Mouse (Mus musculus) megakaryocyte, embryonic 14.5 days (primary cell): ENCODE measurements at regions not wholly inside any gene's neighbourhood (a gene's known extent, or its start where the extent isn't known, plus 50 kb on each side); places are given as distances from the start of the nearest gene placed in this dataset.

Experiments used
- H3K27me3 ChIP-seq: replicated peaks from 2 replicates; pipeline ENCODE3; 2012; ENCODE audit warnings: inconsistent platforms
- H3K36me3 ChIP-seq: replicated peaks from 2 replicates; pipeline ENCODE3; 2012; ENCODE audit warnings: low read length, inconsistent platforms, mixed read lengths
- H3K4me1 ChIP-seq: 2 replicates; pipeline ENCODE4 v1.6.1; 2012; ENCODE audit warnings: inconsistent platforms
- H3K4me3 ChIP-seq: replicated peaks from 2 replicates; pipeline ENCODE3; 2012; ENCODE audit warnings: moderate library complexity, mild to moderate bottlenecking, inconsistent platforms
- H3K9me3 ChIP-seq: 2 replicates; pipeline ENCODE4 v1.6.1; 2012; ENCODE audit warnings: inconsistent platforms
- FLI1 ChIP-seq: IDR thresholded peaks from 2 replicates; pipeline ENCODE4 v1.6.1; 2012; ENCODE audit warnings: low read length, inconsistent platforms, mixed read lengths
- GATA1 ChIP-seq: IDR thresholded peaks from 3 replicates; pipeline ENCODE4 v1.6.1; 2012; ENCODE audit warnings: mixed read lengths, low read length, inconsistent platforms, borderline replicate concordance

DNA sequence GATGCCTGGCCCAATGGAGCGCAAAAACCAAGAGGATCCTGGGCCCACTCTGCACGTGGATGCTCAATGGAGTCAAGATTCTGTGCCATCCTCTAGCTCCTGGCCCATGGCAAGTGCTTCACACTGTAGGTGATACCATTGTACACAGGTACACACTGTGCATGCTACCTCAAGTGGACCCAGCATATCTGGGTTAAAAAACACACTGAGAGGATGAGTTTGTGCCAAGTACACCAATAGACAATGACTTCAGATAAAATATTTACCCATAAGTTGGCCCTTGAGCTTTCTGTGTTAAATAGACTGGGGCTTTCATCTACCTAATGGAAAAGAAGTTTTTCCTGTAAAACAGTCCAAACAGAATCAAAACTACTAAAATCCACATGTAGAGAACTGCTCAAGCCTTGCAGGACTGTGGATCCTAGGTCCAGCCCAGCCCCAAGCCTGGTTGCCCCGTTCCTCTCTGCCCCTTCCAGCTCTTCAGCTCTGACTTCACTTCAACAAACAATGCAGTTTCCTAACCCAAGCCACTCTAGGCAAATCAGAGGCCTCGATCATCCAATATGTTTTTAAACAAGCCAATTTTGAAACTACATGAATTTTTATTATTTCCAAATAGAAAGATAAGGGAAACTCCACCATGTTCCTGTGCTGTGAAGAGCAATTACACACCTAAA, 247.5 kb downstream of the Mreg start:
- Histone ChIP-seq H3K9me3 (peaks cover 4% of the 10 kb centered on the region; the same call in 1 of the 2 replicates), H3K27me3 (no peaks in the 10 kb centered on the region), H3K4me3 (no peak overlapping the region), H3K36me3 (no peaks in the 10 kb centered on the region), H3K4me1 (no peaks in the 10 kb centered on the region)
- TF ChIP-seq FLI1 (no peak), GATA1 (no peak)

DNA sequence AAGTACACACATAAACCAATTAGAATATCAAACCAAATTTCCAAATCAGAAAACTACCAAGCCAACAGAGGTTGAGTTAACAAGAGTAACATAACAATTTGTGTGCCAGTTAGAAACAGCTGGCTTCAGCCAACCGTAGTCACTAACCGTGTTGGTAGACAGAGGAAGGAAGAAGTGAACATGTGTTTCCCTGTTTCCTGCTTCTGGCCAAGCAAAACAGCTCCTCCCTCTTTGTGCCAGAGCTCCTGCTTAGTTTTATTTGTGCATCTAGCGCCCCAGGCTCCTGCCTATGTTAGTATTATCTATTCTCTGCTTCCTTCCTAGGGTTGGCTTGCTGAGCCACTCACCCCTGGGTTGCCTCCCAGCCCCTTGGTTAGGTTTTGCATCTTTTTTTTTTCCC, 255.2 kb downstream of the Mreg start:
- Histone ChIP-seq H3K9me3 (no peaks in the 10 kb centered on the region), H3K4me1 (peaks cover 5% of the 10 kb centered on the region), H3K36me3 (no peaks in the 10 kb centered on the region), H3K4me3 (no peak overlapping the region), H3K27me3 (no peaks in the 10 kb centered on the region)
- TF ChIP-seq GATA1 (no peak), FLI1 (no peak)

DNA sequence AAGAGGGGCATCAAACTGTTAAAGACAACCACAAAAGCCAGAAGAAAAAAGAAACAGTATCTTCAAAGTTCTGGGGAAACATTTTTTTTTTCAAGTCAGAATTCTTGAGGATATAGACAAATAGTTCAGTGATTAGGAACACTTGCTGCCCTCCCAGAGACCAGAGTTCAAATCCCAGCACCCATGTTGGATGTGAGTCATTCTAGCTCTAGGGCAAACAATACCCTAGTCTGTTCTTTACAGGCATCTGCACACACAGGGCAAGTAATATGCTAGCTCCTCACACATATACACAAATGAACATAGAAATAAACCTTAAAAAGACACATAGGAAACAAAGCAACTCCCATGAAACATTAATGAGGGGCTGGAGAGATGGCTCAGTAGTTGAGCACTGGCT, 256.8 kb downstream of the Mreg start:
- H3K36me3 ChIP-seq, result no peaks in the 10 kb centered on the region
- H3K4me3 ChIP-seq, result no peak overlapping the region
- H3K9me3 ChIP-seq, result no peaks in the 10 kb centered on the region
- no peak for TF ChIP-seq FLI1
- no peak for TF ChIP-seq GATA1
- H3K4me1 ChIP-seq, result peaks cover 5% of the 10 kb centered on the region
- no peaks in the 10 kb centered on the region for H3K27me3 ChIP-seq

DNA sequence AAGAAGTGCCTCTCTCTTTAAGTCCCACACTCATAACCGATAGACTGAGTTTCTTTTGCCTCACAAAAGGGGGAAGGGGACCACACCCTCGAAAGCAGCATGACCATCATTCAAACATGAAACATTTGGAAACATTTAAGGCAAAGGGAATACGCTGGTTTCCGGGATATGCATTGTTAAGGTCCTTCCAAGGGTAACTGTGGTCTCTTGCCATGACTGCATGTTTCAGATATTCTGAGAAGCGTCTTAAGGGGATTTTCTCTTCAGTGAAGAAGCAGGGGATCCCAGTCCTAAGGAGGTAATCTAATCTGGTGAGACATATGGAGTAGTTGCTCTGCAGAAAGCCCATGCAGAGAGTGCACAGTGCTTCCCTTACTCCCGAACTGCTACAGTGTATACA, 258.8 kb downstream of the Mreg start:
- no peak overlapping the region for H3K4me3 ChIP-seq
- TF ChIP-seq GATA1 (no peak), FLI1 (no peak)
- H3K27me3 ChIP-seq, result no peaks in the 10 kb centered on the region
- H3K9me3 ChIP-seq, result no peaks in the 10 kb centered on the region
- H3K4me1 ChIP-seq, result peaks cover 5% of the 10 kb centered on the region
- no peaks in the 10 kb centered on the region for H3K36me3 ChIP-seq

DNA sequence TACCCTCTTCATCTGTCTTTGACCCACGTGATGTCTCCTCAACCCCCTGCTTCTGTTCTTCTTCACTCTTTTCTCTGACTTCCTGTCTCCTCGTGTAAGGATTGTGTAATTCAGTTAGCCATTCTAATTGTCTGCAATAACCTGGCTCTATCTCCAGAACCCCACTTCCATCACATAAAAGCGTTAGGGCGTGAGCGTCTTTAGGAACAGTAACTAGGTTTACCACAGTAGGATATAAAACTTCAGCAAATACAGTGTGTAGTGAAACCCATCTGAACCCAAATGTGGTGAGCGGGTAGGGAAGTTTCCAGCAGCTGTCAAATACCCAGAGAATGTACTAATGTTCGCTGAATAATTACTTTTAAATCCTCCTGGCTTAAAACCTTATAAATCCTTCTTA, 262.6 kb downstream of the Mreg start:
- Histone ChIP-seq H3K9me3 (no peaks in the 10 kb centered on the region), H3K4me1 (no peaks in the 10 kb centered on the region), H3K27me3 (no peaks in the 10 kb centered on the region), H3K4me3 (no peak overlapping the region), H3K36me3 (no peaks in the 10 kb centered on the region)
- TF ChIP-seq FLI1, result no peak
- TF ChIP-seq GATA1, result no peak

DNA sequence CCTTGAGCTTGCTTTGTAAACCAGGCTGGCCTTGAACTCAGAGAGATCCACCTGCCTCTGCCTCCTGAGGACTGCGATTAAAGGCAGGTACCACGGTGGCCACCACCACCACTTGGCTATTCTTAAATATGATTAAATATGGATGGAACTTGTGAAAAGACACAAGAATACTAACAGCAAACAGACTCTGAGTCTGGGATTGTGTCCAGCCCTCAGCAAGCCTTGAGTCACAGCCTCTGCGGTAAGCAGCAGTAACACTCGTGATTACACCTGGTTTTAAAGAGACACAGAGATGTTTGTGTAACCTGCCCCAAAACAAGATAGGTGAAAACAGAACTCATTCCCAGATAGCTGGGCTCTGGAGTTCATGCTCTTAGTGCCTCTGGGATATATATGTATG, 263.4 kb downstream of the Mreg start:
- Histone ChIP-seq H3K27me3 (no peaks in the 10 kb centered on the region), H3K4me1 (no peaks in the 10 kb centered on the region), H3K9me3 (no peaks in the 10 kb centered on the region), H3K36me3 (no peaks in the 10 kb centered on the region), H3K4me3 (no peak overlapping the region)
- TF ChIP-seq GATA1 (no peak), FLI1 (no peak)

DNA sequence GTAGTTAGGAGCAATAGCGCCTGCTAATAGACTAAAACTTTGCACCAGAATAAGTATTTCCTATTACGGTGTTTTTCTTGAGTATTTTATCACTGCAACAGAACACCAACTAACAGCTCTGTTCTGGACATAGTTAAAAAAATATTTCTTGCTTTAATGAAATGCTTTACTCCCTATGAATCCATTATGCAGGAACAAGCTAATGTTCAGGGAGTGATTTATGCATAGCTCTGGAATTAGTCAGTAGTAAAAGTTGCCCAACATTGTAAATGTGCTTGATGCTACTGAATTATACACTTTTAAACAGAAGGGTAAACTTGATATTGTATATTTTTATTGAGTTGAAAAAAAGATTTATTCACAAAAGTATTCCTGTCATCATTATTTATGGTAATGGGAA, 264.6 kb downstream of the Mreg start:
- TF ChIP-seq FLI1 (no peak), GATA1 (no peak)
- Histone ChIP-seq H3K9me3 (no peaks in the 10 kb centered on the region), H3K4me3 (no peak overlapping the region), H3K36me3 (no peaks in the 10 kb centered on the region), H3K27me3 (no peaks in the 10 kb centered on the region), H3K4me1 (no peaks in the 10 kb centered on the region)

DNA sequence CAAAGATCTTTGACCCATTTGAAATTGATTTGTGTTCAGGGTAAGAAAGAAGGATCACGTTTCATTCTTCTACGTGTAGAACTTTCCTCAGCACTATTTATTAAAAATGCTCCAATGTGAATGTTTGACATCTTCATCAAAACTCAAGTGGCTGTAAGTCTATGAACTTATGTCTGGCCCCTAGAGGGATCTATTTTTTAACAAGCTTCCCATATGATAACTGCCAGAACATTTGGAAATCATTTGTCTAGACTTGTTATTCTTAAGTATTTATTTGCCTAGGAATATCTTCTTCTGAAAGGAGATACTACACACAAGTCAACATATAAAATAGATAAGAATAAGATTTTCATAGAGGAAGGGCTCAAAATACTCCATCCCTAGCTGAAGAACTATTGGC, 265.2 kb downstream of the Mreg start:
- Histone ChIP-seq H3K4me1 (no peaks in the 10 kb centered on the region), H3K9me3 (no peaks in the 10 kb centered on the region), H3K36me3 (no peaks in the 10 kb centered on the region), H3K27me3 (no peaks in the 10 kb centered on the region), H3K4me3 (no peak overlapping the region)
- TF ChIP-seq FLI1, result no peak
- TF ChIP-seq GATA1, result no peak

DNA sequence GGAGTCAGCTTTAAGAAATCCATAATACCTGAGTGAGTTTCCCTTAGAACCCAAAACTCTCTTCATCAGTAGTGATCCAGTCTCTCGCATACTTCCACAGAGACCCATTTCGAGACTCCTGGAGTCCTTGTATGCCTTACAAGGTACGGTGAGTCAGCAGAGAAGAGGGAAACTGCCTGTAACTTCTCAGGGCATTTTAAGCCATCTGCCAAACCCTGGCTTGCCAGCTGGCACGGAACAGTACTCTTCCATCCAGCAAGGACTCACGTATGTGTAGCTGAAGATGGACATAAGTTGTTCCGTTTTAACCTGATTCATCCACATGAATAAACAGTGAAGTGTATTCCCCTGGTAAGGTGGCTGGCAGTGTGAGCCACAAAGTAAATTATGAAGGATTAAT, 267.0 kb downstream of the Mreg start:
- H3K4me1 ChIP-seq, result no peaks in the 10 kb centered on the region
- H3K9me3 ChIP-seq, result no peaks in the 10 kb centered on the region
- no peaks in the 10 kb centered on the region for H3K27me3 ChIP-seq
- TF ChIP-seq FLI1 (no peak), GATA1 (no peak)
- no peaks in the 10 kb centered on the region for H3K36me3 ChIP-seq
- H3K4me3 ChIP-seq, result no peak overlapping the region

DNA sequence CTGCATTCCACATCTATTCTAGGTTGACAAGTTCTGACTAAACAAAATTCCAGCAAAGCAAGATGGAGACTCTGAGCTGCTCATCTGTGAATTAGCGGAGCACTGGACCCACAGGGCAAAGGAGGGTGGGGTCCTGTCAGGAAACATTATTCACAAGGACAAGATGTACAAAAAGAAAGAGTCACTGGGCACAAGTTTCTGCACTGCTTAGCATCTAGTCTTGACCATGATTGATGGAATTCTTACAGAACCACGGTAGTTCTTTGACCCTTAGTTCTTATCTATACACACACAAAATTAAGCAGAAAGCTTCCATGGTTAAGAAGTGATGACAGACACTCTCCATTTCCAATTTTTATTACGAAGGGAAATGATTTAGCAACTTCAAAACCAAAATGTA, 267.6 kb downstream of the Mreg start:
- Histone ChIP-seq H3K36me3 (no peaks in the 10 kb centered on the region), H3K27me3 (no peaks in the 10 kb centered on the region), H3K4me1 (no peaks in the 10 kb centered on the region), H3K4me3 (no peak overlapping the region), H3K9me3 (no peaks in the 10 kb centered on the region)
- TF ChIP-seq FLI1, result no peak
- TF ChIP-seq GATA1, result no peak

DNA sequence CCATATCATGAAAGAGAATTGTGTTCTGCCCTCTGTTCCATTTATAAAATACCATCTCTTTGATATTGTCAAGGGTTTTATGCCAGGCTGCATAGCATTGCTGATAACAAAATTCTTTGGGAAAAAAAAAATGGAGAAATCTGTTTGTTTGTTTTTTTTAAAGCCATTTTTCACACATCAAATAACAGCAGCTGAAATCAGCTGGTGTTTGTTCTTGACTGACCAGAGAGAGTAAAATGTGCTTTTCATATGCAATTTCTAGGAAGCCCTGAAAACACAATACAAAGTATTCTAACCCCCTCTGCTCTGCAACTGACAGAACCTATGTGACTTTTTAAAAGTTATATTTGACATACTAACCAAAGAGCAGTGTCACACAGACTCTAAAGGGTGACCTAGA, 270.0 kb downstream of the Mreg start:
- H3K36me3 ChIP-seq, result no peaks in the 10 kb centered on the region
- H3K27me3 ChIP-seq, result peaks cover 3% of the 10 kb centered on the region
- H3K4me3 ChIP-seq, result no peak overlapping the region
- no peaks in the 10 kb centered on the region for H3K9me3 ChIP-seq
- no peak for TF ChIP-seq FLI1
- H3K4me1 ChIP-seq, result no peaks in the 10 kb centered on the region; the same call in 1 of the 2 replicates
